Mouse (Mus musculus): ENCODE results near the gene Clhc1.

- TF ChIP-seq CTCF (IDR thresholded peaks at IDR 0.05; ENCODE audit: control insufficient read depth, insufficient read depth, low read length) (no peak), POLR2A (IDR thresholded peaks at IDR 0.05; ENCODE audit: borderline replicate concordance, control insufficient read depth, low read depth, low read length) (no peak)
Observed at GRCm38 (mm10) chr11:29547249-29547751, 450 bp upstream of the Clhc1 start.

Measured in bone marrow, adult 2 months (tissue).